Mouse (Mus musculus) left cerebral cortex, postnatal 4 days (tissue): ENCODE measurements at regions not wholly inside any gene's neighbourhood (a gene's known extent, or its start where the extent isn't known, plus 50 kb on each side); places are given as distances from the start of the nearest gene placed in this dataset.

Experiments
- DNase-seq: peaks from one replicate; pipeline ENCODE4 v3.0.0-alpha.2; 2022
- intact Hi-C: fragments of 180-260 bp; cut with DNase I; formaldehyde crosslinking; loops from one replicate; pipeline ENCODE4 v1.15.1; 2025

GRCm38 (mm10) chr1:34738386-34739067 is 104.3 kb downstream of the Fam168b start:
- intact Hi-C loops: no loop called here

DNA sequence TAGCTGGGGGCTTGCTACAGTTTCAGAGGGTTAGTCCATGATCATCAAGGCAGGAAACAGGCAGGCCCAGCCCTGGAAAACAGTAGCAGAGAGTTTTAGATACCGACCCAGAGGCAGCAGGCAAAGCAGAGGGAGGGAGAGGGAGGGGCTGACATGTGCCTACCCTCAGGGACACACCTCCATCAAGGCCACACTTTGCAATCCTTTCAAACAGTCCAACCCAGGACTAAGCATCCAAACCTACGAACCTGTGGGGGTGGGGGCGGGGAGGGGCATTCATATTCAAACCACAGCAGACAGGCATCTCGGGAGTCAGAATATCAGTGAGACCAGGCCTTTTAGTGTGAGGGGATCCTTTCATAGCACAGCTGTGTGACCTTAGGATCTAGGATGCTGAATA is 103.2 kb downstream of the Fam168b start:
- no peak for DNase-seq
- intact Hi-C loops: no loop called here

More at GRCm38 (mm10) chr1:34738386-34739067, 104.3 kb downstream of the Fam168b start:
- DNase-seq: peak; percentile 74

GRCm38 (mm10) chr1:34740891-34741290 is 102.0 kb downstream of the Fam168b start:
- DNase-seq: no peak
- intact Hi-C loops: no loop called here

GRCm38 (mm10) chr1:34742234-34742633 is 100.6 kb downstream of the Fam168b start:
- DNase-seq: no peak
- intact Hi-C loops: no loop called here

- intact Hi-C loops: no loop called here
- peak; percentile 18 for DNase-seq
Measured at GRCm38 (mm10) chr1:34745881-34746280, 97.0 kb downstream of the Fam168b start.

DNA sequence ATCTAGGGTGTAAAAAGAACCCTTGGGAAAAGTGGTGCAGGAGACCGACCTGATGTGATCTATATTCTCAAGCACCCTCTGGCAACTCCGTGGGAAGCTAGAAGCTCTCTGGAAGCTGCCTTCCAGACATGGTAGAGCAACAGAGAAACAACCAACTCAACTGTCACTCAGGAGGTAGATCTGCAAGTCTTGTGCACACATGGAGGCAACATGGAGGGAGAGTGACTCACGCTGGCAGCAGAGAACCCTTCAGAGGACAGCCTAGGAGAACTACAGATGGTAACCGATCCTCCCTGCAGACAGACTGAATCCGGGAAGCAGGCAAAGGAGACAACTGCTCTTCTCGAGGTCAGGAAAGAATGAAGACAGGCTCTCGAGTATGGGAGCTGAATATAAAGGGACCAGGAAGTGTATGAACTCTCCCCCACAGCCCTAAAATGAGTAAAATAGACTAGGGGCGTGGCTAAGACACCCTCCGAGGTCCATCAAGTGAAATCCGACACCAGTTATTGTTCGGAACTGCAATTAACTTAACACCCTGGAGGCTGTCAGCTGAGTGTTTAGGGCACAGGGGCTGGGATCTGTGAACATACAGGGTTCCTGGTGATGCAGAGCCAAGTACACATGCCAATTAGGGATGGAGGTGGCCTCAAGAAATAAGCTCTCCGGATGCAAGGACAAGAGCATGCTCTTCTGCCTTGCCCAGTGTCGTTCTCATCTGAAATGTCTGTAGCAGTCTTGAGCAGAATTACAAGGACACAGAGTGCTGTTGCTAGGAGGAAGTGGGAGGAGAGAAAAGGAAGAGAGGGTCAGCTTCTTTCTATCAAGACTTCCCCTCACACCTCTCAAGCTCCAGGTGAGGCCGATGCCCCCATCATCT is 93.5 kb downstream of the Fam168b start:
- intact Hi-C loops: no loop called here
- DNase-seq: peak; percentile 6

GRCm38 (mm10) chr1:34750061-34751054 is 92.5 kb downstream of the Fam168b start:
- peak; percentile 28 for DNase-seq
- intact Hi-C loops: no loop called here

- intact Hi-C loops: no loop called here
- DNase-seq: no peak
Measured at GRCm38 (mm10) chr1:34751128-34751527, 91.7 kb downstream of the Fam168b start.

GRCm38 (mm10) chr1:34753581-34753980 is 89.3 kb downstream of the Fam168b start:
- intact Hi-C loops: no loop called here
- no peak for DNase-seq

DNA sequence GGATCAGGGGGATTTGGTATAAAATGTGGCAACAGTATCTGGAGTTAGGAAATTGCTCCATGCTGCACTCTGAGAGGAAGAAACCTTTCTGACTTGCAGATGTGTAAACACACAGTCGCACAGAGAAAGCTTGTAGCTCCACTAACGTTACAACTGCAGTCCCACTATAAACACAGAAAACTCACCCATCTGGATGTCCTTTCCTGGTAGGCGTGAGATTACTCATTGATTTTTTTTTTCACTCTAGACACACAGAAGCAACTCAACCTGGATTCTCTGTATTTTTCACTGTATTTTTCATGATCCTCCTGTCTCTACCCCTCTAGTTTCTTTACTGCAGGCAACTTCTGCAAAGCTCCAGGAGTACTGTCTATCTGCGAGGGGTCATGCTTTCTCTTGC is 82.3 kb downstream of the Fam168b start:
- intact Hi-C loops: no loop called here
- no peak for DNase-seq

GRCm38 (mm10) chr1:34761436-34761835 is 81.4 kb downstream of the Fam168b start:
- intact Hi-C loops: no loop called here
- no peak for DNase-seq

GRCm38 (mm10) chr1:34761870-34762269 is 81.0 kb downstream of the Fam168b start:
- no peak for DNase-seq
- intact Hi-C loops: no loop called here
